Mouse (Mus musculus) urinary bladder, adult 2 months (tissue): ENCODE results near the gene G0s2. TPM values are rescaled to one million over a fixed set of nuclear protein-coding genes. Genes with fewer than 3 reads are reported as not detected.

ENCODE experiments used
- DNase-seq: peaks from one replicate; pipeline ENCODE4 v3.0.0; 2022; ENCODE audit warnings: low spot score
- polyA plus RNA-seq: library from polyadenylated mRNA; depleted of rRNA; stranded (reverse); fragments of >200 nt; gene quantifications from 2 replicates; pipeline ENCODE4 v1.2.3, GENCODE M21; 2012

Gene G0s2
- polyA plus RNA-seq, 1 experiment: 115 TPM

DNA sequence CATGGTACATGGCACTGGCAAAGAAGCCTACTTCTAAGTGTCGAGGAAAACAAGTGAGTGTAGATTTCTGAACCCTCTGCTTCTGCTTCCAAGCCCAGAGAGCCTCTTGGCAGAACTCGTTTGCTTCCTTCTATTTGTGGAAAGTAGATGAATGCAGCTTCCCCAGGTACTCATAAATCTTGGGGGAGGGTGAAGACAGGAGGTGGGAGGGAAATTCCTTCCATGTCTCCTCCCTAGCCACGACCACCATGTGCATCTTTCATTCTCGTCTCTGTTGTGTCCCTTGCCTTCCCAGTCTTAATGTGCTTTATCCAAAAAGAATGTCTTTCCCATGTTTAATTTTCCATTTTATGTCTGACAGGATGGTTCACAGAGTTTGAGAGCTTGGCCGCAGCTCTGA, 20.4 kb downstream of the G0s2 start:
- DNase-seq: no peak

DNA sequence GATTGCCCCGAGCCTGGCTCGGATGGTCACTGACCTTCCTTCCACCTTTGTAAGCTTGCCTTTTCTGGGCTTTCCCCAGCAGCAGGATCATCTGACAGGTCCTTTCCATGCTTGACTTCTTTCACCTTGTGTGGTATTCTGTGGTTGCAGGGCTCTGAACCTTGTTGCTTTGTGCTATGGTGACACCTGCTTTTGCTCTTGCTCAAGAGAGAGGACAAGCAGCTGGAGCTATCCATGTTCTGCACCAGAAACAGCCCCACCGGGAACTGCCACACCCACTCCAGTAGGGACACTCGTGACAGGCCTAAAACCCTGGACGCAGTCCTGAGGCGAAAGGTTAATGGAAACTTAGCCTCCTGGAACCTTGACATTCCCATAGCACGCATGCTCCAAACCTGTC, 21.6 kb downstream of the G0s2 start:
- no peak for DNase-seq

DNA sequence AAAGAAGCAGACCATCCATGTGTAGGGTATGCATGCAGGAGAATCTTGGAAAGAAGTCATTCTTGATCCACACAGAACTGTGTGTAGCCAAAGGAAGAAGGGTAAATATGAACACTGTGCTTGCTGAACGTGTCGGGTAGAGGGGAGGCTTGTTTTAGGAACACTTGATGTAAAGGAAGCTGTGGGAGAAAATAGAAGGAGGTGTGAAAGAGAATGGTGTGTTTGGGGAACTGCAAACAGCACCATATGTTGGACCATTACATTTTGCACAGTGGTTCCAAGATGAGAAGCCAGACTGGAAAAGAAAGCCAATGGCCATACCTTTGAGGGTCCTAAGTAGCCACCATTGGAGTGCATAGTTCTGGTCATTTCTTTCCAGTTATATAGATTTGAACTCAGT, 23.0 kb downstream of the G0s2 start:
- no peak for DNase-seq

- no peak for DNase-seq
Measured at GRCm38 (mm10) chr1:193244235-193244634, 28.8 kb downstream of the G0s2 start.

GRCm38 (mm10) chr1:193243571-193244193, 29.3 kb downstream of the G0s2 start:
- DNase-seq: no peak

DNA sequence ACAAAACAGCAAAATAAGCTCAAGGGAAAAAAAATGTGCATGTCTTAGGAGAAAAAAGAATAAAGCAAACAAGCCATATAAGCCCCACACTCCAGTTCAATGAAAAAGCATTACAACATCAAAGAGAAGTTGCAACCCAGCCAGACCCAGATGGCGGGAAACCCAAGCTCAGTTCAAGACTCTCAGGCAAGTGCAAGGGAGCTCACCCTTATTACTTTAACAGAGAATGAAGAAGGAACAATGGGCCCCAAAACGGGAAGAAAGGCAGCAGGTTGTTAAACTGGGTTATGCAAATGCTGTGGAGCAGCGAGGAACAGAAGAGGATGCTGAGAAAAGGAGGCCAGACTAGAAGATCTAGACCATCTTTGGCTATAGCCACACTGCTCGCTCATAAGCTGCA, 30.2 kb downstream of the G0s2 start:
- DNase-seq: no peak

DNA sequence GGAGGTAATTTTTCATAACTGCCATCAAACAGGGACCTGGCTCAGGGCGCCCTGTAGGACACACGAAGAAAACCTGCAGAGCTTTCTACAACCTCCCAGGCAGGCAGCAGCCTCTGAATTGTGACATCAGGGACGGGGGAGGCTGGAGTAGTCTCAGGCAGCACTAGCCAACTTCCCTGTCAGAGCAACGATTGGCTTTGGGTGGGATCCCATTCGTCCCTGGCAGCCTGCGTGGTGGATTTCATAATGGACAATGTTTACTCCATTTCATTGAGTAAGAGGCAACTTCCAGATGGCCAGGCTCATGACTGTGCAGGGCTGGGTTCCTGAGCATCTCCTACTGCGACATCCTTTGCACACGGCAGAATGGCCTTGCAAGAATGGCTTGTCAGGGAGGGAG, 30.8 kb downstream of the G0s2 start:
- peak; percentile 24 for DNase-seq

DNA sequence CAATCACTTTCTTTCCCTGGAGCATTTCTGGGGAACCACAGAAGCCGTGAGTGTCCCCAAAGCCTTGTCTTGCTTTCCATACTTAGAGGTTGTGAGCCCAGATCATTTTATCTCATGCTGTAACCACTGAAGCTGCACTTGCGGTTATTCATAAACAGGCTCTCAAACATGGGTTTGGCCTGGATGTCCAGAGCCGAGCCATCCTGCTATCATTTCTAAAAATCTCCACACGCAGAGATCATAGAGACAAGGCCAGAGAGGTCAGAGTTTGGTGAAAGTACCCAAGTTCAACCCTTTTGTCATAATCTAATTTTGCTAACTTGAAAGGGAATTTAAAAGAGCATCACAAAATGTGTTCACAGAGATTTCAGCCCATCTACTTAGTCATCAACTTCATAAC, 31.6 kb downstream of the G0s2 start:
- DNase-seq: no peak

GRCm38 (mm10) chr1:193238426-193238825, 34.6 kb downstream of the G0s2 start:
- DNase-seq: no peak

DNA sequence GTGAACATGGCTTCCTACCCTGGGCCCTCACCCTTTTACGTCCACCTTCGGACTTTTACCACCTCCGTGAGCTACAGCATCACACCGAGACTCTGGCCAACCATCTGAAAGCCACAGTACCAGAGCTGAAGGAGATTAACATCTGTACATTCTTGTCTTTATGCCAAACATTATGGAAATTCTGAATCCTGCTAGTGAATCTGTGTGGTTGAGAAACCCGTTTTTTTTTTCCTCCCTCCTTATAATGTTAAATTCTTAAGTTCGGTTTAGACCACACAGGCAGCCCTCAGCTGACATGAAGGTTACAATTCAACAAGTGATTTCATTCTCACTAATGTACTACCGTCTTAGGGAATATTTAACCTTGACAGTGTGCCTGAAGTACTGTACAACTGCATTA, 38.1 kb downstream of the G0s2 start:
- no peak for DNase-seq

- no peak for DNase-seq
Measured at GRCm38 (mm10) chr1:193234130-193234645, 38.8 kb downstream of the G0s2 start.

- DNase-seq: no peak
Measured at GRCm38 (mm10) chr1:193232732-193233131, 40.3 kb downstream of the G0s2 start.

- no peak for DNase-seq
Measured at GRCm38 (mm10) chr1:193230935-193231334, 42.1 kb downstream of the G0s2 start.

DNA sequence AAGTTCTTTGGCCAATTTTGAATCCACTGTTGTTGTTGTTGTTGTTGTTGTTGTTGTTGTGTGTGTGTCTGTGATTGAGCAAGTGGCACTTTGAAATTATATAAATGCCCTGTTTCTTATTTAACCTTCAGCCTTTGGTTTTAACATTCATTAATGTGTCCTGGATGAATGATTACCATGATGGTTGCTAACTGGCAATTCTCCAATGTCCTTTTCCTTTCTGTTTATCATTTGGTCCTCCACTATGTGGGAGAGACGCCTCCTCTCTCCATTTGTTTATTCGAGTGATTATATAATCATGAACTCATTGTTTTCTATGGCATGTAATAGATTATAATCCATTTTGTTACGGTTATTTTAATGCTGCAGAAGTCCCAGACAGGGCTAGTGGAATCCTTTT, 42.5 kb downstream of the G0s2 start:
- no peak for DNase-seq

DNA sequence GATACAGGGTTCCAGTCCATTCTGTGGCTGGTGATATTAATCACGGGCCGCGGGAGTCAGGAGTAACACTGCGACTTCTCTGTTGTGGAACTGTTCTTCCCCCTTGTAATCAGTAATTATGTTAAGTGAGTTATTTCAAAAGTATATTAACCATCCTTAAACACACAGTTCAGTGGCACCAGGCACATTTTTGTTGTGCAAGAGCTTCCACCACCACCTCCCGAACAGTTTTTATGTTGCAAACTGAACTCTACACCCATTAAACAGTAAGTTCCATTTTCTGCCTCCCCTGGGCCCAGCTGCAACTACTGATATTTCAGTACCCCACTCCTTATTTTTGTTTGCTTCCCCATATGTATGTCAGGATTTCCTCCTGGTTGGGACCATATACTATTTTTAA, 43.4 kb downstream of the G0s2 start:
- no peak for DNase-seq

- DNase-seq: no peak
Measured at GRCm38 (mm10) chr1:193227537-193227936, 45.5 kb downstream of the G0s2 start.

- DNase-seq: no peak
Measured at GRCm38 (mm10) chr1:193226724-193227522, 46.1 kb downstream of the G0s2 start.

GRCm38 (mm10) chr1:193226114-193226513, 46.9 kb downstream of the G0s2 start:
- no peak for DNase-seq

DNA sequence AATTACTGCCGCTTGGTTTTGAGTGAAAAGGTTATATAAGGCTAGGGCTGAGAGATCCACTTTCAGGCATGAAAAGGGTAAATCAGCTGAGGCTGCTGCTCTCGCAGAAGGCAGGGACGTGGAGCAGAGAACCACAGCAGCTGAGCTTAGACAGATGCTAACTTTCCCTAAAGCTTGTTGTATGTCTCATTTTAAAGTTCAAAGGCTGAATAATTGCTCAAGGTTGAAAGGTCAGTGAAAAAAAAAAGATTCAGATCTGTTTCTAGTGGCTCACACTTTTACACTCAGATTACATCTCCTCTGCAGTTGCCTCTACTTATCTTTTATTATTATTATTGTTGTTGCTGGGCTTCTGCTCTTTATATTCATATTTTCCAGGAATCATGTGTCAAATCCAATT, 47.5 kb downstream of the G0s2 start:
- DNase-seq: no peak
